Mouse (Mus musculus) subcutaneous adipose tissue, adult 2 months (tissue): ENCODE results near the gene Pih1d2. TPM values are rescaled to one million over a fixed set of nuclear protein-coding genes. Genes with fewer than 3 reads are reported as not detected.

ENCODE experiments used
- polyA plus RNA-seq: library from polyadenylated mRNA; depleted of rRNA; stranded (reverse); fragments of >200 nt; gene quantifications from 2 replicates; pipeline ENCODE4 v1.2.3, GENCODE M21; 2012; ENCODE audit warnings: low replicate concordance; rRNA removed

The Pih1d2 gene
- 1.5 and 1.8 TPM in 2 replicates for polyA plus RNA-seq

GRCm38 (mm10) chr9:50616766-50617603 lies at the start of gene Pih1d2, which contains the start of gene Nkapd1:
TSS of gene Pih1d2 (plus strand) at chr9:50617321.
TSS of gene Nkapd1 (minus strand) at chr9:50617464.

GRCm38 (mm10) chr9:50603189-50603997 lies 13.7 kb upstream of the Pih1d2 start, which contains the start of the genes Sdhd and Timm8b:
TSS of gene Sdhd (minus strand) at chr9:50603812.
TSS of gene Timm8b (plus strand) at chr9:50603910.

DNA sequence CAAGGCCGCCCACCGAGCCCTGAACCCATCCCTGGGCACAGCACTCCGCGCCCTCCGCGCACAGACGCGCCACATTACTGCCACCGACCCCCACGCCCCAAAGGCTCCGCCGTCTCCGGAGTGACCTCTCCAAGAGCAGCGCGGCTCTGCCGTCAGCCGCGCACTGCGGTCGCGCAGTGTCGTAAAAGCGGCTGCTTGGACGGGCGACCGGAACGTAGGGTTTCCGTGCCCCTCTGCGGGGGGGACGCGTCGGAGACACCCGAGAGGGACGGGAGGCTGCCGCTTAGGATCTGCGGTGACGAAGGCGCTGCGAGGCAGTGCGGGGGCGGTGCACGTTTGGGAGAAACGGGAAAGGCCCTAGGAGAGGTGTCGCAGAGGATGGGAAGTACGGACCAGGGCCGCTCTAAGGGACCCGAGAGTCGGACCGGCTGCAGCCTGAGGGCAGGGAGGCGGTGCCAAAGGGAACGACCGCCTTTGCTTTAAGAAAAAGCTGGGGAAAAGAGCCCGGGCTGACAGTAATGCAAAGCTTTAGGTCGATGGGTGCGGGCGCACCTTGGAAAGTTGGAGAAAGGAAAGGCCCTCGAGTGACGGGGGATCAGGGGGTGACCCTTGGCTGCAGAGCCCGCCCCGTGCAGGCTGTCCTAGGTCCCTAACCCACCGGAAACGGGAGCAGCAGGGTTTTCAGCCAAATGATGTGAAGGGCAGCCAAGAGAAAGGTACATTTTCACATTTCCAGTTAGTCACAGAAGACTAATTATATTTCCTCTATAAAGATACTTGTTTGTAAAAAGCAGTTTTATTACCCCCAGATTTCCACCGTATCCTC lies 42.5 kb downstream of the Pih1d2 start, which contains the start of gene Dlat:
TSS of gene Dlat (minus strand) at position 389 of the 826 bp plus-strand sequence.

Other genes with a start within 250 kb of the Pih1d2 start
- gene Plet1, start 122.8 kb upstream of the Pih1d2 start, polyA plus RNA-seq, result 0.49 and 173 TPM in 2 replicates
- 40.9 and 51.6 TPM in 2 replicates for gene Pts, start 88.6 kb upstream of the Pih1d2 start, polyA plus RNA-seq
- 4.6 TPM in 2 replicates for gene Il18, start 62.5 kb upstream of the Pih1d2 start, polyA plus RNA-seq
- 0.36 and 1.1 TPM in 2 replicates for gene Bco2, start 62.1 kb upstream of the Pih1d2 start, polyA plus RNA-seq
- gene Tex12, start 56.0 kb upstream of the Pih1d2 start, polyA plus RNA-seq, result not detected in 2 replicates
- gene Sdhd, start 13.5 kb upstream of the Pih1d2 start, polyA plus RNA-seq, result 236 and 403 TPM in 2 replicates
- gene Timm8b, start 13.4 kb upstream of the Pih1d2 start, polyA plus RNA-seq, result 196 and 264 TPM in 2 replicates
- gene Nkapd1, start 143 bp downstream of the Pih1d2 start, polyA plus RNA-seq, result 4.9 and 8.5 TPM in 2 replicates
- 75.0 and 100 TPM in 2 replicates for gene Dlat, start 42.5 kb downstream of the Pih1d2 start, polyA plus RNA-seq
- 3.5 and 9.6 TPM in 2 replicates for gene Dixdc1, start 122.2 kb downstream of the Pih1d2 start, polyA plus RNA-seq
- gene 2310030G06Rik, start 129.2 kb downstream of the Pih1d2 start, polyA plus RNA-seq, result 1.7 and 5.9 TPM in 2 replicates
- gene Cryab, start 134.0 kb downstream of the Pih1d2 start, polyA plus RNA-seq, result 144 and 503 TPM in 2 replicates
- gene Hspb2, start 135.0 kb downstream of the Pih1d2 start, polyA plus RNA-seq, result 24.6 and 27.1 TPM in 2 replicates
- gene Fdxacb1, start 150.9 kb downstream of the Pih1d2 start, polyA plus RNA-seq, result 4.9 and 6.3 TPM in 2 replicates
- 38.9 and 56.4 TPM in 2 replicates for gene Alg9, start 157.7 kb downstream of the Pih1d2 start, polyA plus RNA-seq
- 70.3 and 191 TPM in 2 replicates for gene 1110032A03Rik, start 158.2 kb downstream of the Pih1d2 start, polyA plus RNA-seq
- gene Ppp2r1b, start 228.0 kb downstream of the Pih1d2 start, polyA plus RNA-seq, result 41.3 and 58.5 TPM in 2 replicates